Mouse (Mus musculus) midbrain, postnatal 0 days (tissue): ENCODE measurements at regions not wholly inside any gene's neighbourhood (a gene's known extent, or its start where the extent isn't known, plus 50 kb on each side); places are given as distances from the start of the nearest gene placed in this dataset.

ENCODE experiments used
- ATAC-seq: fragments of 200-750 bp; cut with Nextera tagmentation; 2 replicates; pipeline ENCODE4 v1.8.0; 2017; ENCODE audit warnings: moderate number of reproducible peaks, mild to moderate bottlenecking, moderate TSS enrichment, moderate library complexity; ENCODE audit not compliant: low FRiP score
- DNase-seq: peaks from one replicate; pipeline ENCODE4 v3.0.0-alpha.2; 2015; ENCODE audit warnings: low spot score
- H3K27ac ChIP-seq: fragments of 300-500 bp; sonication (generic); 2 replicates; pipeline ENCODE4 v1.5.1; 2014; ENCODE audit warnings: low read depth, mild to moderate bottlenecking, low read length, mixed read lengths
- H3K27me3 ChIP-seq: fragments of 300-500 bp; sonication (generic); 2 replicates; pipeline ENCODE4 v1.6.1; 2014; ENCODE audit warnings: low read length, control low read depth, mixed read lengths; ENCODE audit not compliant: insufficient read depth
- H3K36me3 ChIP-seq: fragments of 300-500 bp; sonication (generic); 2 replicates; pipeline ENCODE4 v1.6.1; 2014; ENCODE audit warnings: low read length, control low read depth, mixed read lengths; ENCODE audit not compliant: insufficient read depth
- H3K4me1 ChIP-seq: fragments of 300-500 bp; sonication (generic); 2 replicates; pipeline ENCODE4 v1.6.1; 2014; ENCODE audit warnings: mild to moderate bottlenecking, control low read depth, antibody characterized with exemption, low read length, mixed read lengths; ENCODE audit not compliant: insufficient read depth
- H3K4me2 ChIP-seq: fragments of 300-500 bp; sonication (generic); 2 replicates; pipeline ENCODE4 v1.6.1; 2014; ENCODE audit warnings: low read depth, mild to moderate bottlenecking, low read length, mixed read lengths; ENCODE audit not compliant: poor library complexity, severe bottlenecking
- H3K4me3 ChIP-seq: fragments of 300-500 bp; sonication (generic); 2 replicates; pipeline ENCODE4 v1.5.1; 2014; ENCODE audit warnings: low read depth, mild to moderate bottlenecking, low read length, moderate library complexity
- H3K9ac ChIP-seq: fragments of 300-500 bp; sonication (generic); replicated peaks from 2 replicates; pipeline ENCODE4 v1.6.1; 2014; ENCODE audit warnings: mild to moderate bottlenecking, low read length, moderate library complexity, mixed read lengths; ENCODE audit not compliant: poor library complexity, severe bottlenecking
- H3K9me3 ChIP-seq: fragments of 300-500 bp; sonication (generic); 2 replicates; pipeline ENCODE4 v1.6.1; 2016; ENCODE audit warnings: low read length, control low read depth
- CTCF ChIP-seq: IDR thresholded peaks from 2 replicates; pipeline ENCODE4 v1.5.1; 2016; ENCODE audit warnings: antibody characterized with exemption, mild to moderate bottlenecking
- WGBS: fragments of 180-500 bp; shearing (Covaris S2); extraction: QIAGEN DNeasy Blood & Tissue Kit; methylation state at CpG from one replicate; pipeline ENCODE4 v1.1.7; 2014; 5-methylcytosine and 5-hydroxymethylcytosine counted together

DNA sequence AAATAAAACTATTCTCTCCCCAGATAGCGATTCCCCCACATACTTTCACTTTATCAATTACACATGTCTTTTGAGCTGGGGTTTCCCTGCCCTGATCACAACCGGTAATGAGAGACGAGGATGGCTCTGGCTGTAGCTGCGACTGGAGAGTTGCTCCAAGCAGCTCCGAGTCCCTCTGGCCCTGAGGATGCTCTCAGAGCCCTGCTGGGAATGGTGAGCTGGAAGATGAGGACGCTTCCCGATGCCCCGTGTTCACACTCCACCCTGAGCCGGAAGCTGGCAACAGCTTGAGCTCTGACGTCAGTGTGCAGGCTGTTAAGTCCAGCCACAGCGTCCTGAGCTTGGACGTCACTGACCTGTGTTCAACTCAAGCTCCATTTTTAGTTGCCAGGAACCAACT is 191.6 kb upstream of the Gjb5 start:
- no peak for ATAC-seq
- Histone ChIP-seq H3K27ac (no peak overlapping the region), H3K36me3 (no peaks in the 10 kb centered on the region), H3K4me3 (no peak overlapping the region), H3K27me3 (no peaks in the 10 kb centered on the region), H3K9me3 (no peaks in the 10 kb centered on the region), H3K4me1 (no peaks in the 10 kb centered on the region), H3K4me2 (no peak overlapping the region), H3K9ac (no peak overlapping the region)
- TF ChIP-seq CTCF: no peak
- WGBS: 46% methylated on average over 12 of the region's 12 CpGs
- DNase-seq: peak; percentile 23

DNA sequence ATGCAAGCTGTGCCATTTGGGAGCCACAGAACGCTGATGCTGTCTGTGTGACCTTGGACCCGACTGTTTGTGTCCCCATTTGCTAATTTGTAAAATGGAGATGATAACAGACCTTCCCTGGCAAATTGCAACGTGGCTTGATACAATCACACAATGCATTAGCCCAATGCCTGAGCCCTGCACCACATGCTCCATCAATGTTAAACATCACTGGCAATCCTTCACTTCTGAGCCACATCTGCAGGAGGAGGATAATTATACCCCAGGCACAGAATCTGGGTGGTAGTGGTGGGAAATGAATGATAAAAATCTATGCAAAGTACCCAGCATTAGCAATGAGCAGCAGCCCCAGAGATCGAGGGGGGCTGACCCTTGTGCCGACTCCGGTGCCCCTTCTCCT is 191.0 kb upstream of the Gjb5 start:
- H3K9ac ChIP-seq: no peak overlapping the region
- H3K9me3 ChIP-seq: no peaks in the 10 kb centered on the region
- H3K4me2 ChIP-seq: no peak overlapping the region
- no peaks in the 10 kb centered on the region for H3K36me3 ChIP-seq
- no peak for ATAC-seq
- 50% methylated on average over 6 of the region's 6 CpGs for WGBS
- no peak for TF ChIP-seq CTCF
- H3K27ac ChIP-seq: no peak overlapping the region
- no peaks in the 10 kb centered on the region for H3K27me3 ChIP-seq
- H3K4me1 ChIP-seq: no peaks in the 10 kb centered on the region
- no peak for DNase-seq
- no peak overlapping the region for H3K4me3 ChIP-seq

DNA sequence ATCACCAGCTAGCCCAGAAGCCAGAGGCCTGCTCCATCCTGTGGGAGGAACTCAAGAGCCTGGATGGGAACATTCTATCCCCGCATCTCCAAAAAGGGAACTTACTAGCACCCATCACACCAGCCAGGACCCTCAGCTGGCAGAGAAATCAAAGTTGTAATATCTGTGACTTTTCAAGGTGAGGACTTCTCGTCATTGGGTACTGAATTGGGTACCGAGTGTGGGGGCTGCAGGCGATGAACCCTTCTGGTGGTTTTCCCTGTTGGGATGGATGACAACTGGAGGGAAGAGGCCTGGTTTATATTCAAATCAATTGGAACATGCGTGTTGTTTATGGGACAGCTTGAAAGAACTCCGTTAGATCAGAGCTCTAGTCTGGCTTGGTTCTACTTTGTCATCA is 187.1 kb upstream of the Gjb5 start:
- H3K27me3 ChIP-seq: no peaks in the 10 kb centered on the region
- H3K36me3 ChIP-seq: no peaks in the 10 kb centered on the region
- ATAC-seq: no peak
- WGBS: 95% methylated on average over 6 of the region's 6 CpGs
- DNase-seq: no peak
- no peaks in the 10 kb centered on the region for H3K9me3 ChIP-seq
- no peak overlapping the region for H3K4me2 ChIP-seq
- H3K4me1 ChIP-seq: peaks cover 3% of the 10 kb centered on the region; the same call in 1 of the 2 replicates
- no peak overlapping the region for H3K27ac ChIP-seq
- no peak for TF ChIP-seq CTCF
- H3K9ac ChIP-seq: no peak overlapping the region
- H3K4me3 ChIP-seq: no peak overlapping the region

DNA sequence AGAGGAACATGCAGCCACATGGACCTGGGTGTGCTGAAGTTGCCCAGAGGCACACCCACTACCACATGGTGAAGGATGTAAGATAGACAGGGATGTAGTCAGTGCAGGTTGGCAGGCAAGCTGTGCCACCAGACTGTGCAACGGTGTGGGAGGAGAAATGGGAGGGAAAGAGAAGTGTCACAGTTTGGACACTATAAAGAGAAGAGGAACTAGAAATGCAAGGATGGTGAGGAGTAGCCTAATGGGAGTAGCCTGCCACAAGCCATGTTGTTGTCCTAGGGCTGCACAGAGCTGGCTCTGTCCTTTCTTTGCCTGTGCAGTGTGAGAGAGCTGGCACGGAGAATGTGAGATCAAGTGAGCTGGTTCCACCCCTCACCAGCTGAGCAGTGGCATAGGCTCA is 185.3 kb upstream of the Gjb5 start:
- no peak overlapping the region for H3K9ac ChIP-seq
- peaks cover 3% of the 10 kb centered on the region; the same call in 1 of the 2 replicates for H3K4me1 ChIP-seq
- ATAC-seq (no peak), DNase-seq (no peak)
- H3K4me3 ChIP-seq: no peak overlapping the region
- TF ChIP-seq CTCF: no peak
- WGBS: 84% methylated on average over 2 of the region's 2 CpGs
- H3K36me3 ChIP-seq: no peaks in the 10 kb centered on the region
- no peaks in the 10 kb centered on the region for H3K9me3 ChIP-seq
- no peak overlapping the region for H3K27ac ChIP-seq
- H3K4me2 ChIP-seq: no peak overlapping the region
- H3K27me3 ChIP-seq: no peaks in the 10 kb centered on the region

DNA sequence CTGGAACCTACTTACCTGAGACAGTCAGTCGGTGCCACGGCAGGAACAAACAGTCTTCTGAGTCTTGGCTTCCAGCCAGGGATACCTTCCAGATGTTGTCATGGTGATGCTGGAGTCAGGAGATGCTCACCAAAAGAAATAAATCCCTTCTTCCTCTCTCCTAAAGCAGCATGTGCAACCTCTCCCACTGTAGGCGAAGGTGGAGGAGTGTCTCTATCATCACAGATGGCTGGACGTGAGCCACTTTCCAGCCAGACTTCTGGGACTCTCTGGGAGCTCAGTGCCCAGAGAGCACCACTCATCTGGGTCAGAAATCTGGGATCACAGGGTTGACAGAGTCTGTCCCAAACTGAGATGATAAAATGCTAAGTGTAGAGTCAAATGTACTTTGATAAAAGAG is 184.8 kb upstream of the Gjb5 start:
- no peaks in the 10 kb centered on the region for H3K9me3 ChIP-seq
- H3K4me1 ChIP-seq: peaks cover 3% of the 10 kb centered on the region; the same call in 1 of the 2 replicates
- no peak overlapping the region for H3K4me2 ChIP-seq
- no peak for TF ChIP-seq CTCF
- no peak overlapping the region for H3K27ac ChIP-seq
- ATAC-seq: no peak
- 54% methylated on average over 4 of the region's 4 CpGs for WGBS
- peak; percentile 54 for DNase-seq
- no peaks in the 10 kb centered on the region for H3K27me3 ChIP-seq
- H3K9ac ChIP-seq: no peak overlapping the region
- H3K4me3 ChIP-seq: no peak overlapping the region
- H3K36me3 ChIP-seq: no peaks in the 10 kb centered on the region

DNA sequence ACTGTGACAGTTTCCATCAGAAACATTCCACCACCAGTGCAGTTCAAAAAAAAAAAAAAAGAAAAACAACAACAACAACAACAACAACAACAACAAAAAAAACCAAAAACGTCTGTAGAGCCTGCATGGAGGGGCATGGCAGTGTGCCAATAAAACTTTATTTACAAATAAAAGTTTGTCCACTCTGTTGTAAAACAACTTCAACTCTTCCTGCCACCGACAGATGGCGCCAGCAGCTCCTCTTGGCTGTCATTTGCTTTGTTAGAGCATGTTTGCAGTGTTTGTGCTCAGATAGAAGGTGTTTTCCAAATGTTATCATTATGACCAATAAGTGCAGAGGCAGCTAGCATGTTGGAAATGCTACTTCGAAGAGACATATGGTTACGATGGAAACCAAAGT is 179.0 kb upstream of the Gjb5 start:
- ATAC-seq (no peak), DNase-seq (peak; percentile 66)
- Histone ChIP-seq H3K4me3 (no peak overlapping the region), H3K4me2 (no peak overlapping the region), H3K27ac (no peak overlapping the region), H3K4me1 (no peaks in the 10 kb centered on the region), H3K36me3 (no peaks in the 10 kb centered on the region), H3K9me3 (no peaks in the 10 kb centered on the region), H3K9ac (no peak overlapping the region), H3K27me3 (no peaks in the 10 kb centered on the region)
- WGBS: 45% methylated on average over 5 of the region's 5 CpGs
- TF ChIP-seq CTCF: peak; percentile 86

DNA sequence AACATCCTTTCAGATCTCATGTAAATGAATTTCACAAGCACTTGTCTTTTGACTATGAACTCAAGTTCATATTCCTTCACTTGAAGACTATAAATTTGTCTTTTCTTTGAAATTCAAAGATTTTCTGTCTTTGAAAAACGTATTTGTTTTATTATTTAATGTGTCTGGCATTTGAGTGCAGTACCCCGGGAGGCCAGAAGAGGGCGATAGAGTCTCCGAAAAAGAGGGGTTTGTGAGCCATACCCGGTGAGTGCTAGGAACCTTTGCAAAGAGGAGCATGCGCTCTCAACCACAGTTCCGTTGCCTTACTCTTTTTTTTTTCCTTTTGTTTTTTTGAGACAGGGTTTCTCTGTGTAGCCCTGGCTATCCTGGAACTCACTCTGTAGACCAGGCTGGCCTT is 177.6 kb upstream of the Gjb5 start:
- H3K9ac ChIP-seq: no peak overlapping the region
- DNase-seq: no peak
- no peaks in the 10 kb centered on the region for H3K36me3 ChIP-seq
- no peaks in the 10 kb centered on the region for H3K4me1 ChIP-seq
- H3K27ac ChIP-seq: no peak overlapping the region
- ATAC-seq: no peak
- TF ChIP-seq CTCF: peak; percentile 51
- H3K27me3 ChIP-seq: no peaks in the 10 kb centered on the region
- no peak overlapping the region for H3K4me3 ChIP-seq
- 79% methylated on average over 7 of the region's 7 CpGs for WGBS
- no peak overlapping the region for H3K4me2 ChIP-seq
- no peaks in the 10 kb centered on the region for H3K9me3 ChIP-seq
